Mouse (Mus musculus) ovary, adult 10 weeks (tissue): ENCODE measurements around the gene Wdr44. TPM values are rescaled to one million over a fixed set of nuclear protein-coding genes. Genes with fewer than 3 reads are reported as not detected.

Experiments used
- polyA plus RNA-seq: library from polyadenylated mRNA; stranded (reverse); fragments of 350-450 nt; fragmentation: Illumina TruSeq; extraction: RNeasy Lipid Tissue Mini Kit (QIAGEN cat#74804); gene quantifications from one replicate; pipeline ENCODE4 v1.2.3, GENCODE M21; 2014

Wdr44 gene
- polyA plus RNA-seq: 34.4 TPM

GRCm38 (mm10) chrX:23692722-23693442 lies at the start of gene Wdr44:
TSS of gene Wdr44 (plus strand) at chrX:23693051.

Other genes starting within 250 kb of the Wdr44 start
- gene Gm4907, start 189.5 kb downstream of the Wdr44 start, polyA plus RNA-seq: 0.40 TPM